Mouse (Mus musculus) embryo, embryonic 10 days (tissue): ENCODE measurements around the gene Prdm12.
"Not testable (repeated sequence)": the region's sequence is repeated elsewhere in the genome, so short reads cannot be mapped to it uniquely, and the experiment has no call there.

Experiments
- DNase-seq: peaks from one replicate; pipeline ENCODE4 v3.0.0-alpha.2; 2015; ENCODE audit warnings: low spot score

Gene Prdm12

DNA sequence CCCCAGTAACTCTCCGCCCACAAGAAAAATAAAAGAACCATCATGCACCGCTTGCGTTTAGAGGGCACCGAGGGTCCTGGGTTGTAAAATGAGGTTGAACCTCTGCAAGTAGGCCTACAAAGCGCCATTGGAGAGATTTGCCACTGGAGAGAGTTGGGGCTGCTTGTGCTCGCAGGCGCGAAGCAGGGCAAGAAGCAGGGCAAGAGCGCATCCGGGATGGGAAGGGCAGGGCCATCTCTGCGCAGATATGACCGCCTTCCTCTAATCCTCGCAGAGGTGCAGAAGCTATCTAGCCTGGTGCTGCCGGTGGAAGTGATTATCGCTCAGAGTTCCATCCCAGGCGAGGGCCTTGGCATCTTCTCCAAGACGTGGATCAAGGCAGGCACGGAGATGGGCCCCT, 2.1 kb downstream of the Prdm12 start:
- no peak for DNase-seq

DNA sequence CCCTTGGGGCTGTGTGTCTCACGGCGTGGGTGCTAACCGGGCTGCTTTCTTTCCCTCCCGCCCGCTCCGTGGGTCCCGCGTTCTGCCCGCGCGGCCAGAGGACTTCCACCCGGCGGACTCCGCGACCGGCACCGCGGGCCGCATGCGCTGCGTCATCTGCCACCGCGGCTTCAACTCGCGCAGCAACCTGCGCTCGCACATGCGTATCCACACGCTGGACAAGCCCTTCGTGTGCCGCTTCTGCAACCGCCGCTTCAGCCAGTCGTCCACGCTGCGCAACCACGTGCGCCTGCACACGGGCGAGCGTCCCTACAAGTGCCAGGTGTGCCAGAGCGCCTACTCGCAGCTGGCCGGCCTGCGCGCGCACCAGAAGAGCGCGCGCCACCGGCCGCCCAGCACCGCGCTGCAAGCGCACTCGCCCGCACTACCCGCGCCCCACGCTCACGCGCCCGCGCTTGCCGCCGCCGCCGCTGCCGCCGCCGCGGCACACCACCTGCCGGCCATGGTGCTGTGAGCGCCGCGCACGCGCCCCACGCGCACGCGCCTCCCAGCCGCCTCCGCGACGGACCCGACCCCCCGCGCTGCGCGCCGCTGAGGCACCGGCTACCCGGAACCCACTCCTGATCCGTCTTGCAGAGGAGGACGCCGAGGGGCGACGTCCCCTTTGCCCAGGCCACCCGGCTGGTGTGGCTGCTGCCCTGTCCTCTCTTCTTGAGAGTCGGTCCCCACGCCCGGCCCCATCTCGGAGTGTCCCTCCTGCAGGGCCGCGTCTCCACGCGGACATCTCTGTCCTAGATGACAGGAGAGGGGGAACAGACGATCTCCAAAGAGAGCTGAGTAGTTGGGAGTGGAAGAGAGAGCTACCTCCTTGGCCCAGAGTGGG, 14.4 kb downstream of the Prdm12 start:
- DNase-seq = peak; percentile 51

DNA sequence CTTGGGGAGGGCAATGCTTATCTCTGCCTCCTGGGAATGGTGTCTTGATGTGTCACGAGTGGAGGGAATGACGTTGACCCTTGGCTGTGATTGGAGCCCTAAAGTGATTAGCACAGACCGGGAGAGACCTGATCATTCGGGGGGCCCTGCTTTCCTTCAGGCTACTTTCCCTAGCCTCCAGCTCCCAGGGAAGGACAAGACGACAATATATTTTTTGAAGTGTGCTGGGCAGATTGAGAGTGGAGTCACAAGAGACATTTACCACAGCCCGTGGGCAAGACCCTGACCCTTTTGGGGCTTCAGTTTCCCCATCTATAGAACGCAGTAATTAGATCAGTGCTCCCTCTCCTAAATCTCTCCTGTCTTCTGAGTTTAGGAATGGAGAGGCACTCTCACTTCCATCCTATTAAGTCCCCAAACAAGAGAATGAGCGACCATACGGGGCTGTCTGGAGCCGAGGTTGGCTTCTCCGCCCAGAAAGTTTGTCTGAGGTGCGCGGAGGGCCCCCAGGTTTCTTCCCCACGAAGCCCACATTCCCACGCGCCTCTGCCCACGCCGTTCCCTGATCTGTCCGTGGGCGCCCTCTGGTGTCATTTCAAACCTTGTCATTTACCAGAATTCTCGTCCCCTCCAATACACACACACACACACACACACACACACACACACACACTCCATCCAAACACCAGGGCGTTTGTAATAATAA, 15.2 kb downstream of the Prdm12 start:
- DNase-seq = peak; percentile 44

GRCm38 (mm10) chr2:31656374-31656773, 16.5 kb downstream of the Prdm12 start:
- no peak for DNase-seq

GRCm38 (mm10) chr2:31662939-31663803, 23.3 kb downstream of the Prdm12 start:
- DNase-seq = no peak

DNA sequence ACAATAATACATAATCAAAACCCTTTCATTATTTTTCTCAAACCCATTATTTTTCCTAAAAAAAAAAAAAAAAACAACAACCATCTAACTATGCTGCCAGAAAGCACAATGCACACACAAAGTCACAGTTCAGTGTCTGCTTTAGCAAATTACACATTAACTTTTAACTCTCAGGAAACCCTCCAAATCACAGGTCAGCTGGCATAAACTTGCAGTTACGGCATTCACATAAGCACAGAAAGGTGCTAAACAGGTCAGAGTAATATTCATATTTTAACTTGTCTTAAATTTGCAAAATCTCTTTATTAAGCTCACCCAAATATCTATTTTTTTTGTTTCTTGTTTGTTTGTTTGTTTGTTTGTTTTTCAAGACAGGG, 24.0 kb downstream of the Prdm12 start:
- no peak for DNase-seq

GRCm38 (mm10) chr2:31667332-31667731, 27.5 kb downstream of the Prdm12 start:
- peak; percentile 82 for DNase-seq

DNA sequence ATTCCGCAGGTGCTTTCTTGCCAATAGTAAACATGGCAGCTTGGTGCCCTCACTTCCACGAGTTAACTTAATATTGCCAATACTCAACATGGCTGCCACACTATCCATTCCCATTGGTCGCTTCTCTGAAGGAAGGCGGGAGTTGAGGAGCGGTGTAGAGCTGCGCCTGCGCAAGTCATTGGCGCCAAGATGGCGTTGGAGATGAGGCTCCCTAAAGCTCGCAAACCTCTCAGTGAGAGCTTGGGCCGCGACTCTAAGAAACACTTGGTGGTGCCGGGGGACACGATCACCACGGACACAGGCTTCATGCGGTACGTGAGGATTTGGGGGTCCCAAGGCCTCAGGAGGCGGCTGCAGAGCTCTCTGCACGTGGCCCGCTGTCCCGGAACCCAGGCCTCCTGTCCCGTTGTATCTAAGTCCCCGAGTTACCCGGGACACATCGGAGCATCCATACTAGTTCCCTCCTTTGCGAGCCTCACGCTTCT, 30.8 kb downstream of the Prdm12 start, which contains the start of gene Exosc2:
Exosc2 (plus strand) TSS at position 165 of the 485 bp plus-strand sequence.
- DNase-seq = peak; percentile 99

DNA sequence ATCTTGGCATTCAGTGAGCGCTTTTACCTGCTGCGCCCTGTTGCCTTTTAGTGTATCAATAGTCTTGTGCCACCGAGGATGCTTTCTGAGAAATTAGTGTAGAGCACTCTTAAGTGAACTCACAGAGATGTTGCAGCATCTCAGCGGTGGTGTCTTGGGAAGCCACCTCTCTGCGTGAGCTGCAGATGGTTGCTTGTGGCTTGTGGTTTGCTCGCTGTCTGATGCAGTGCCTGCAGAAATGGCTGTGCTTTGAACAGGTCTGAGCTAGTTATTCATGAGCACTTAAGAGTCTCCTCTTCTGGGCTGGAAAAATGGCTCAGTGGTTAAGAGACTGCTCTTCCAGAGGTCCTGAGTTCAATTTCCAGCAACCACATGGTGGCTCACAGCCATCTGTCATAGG, 38.8 kb downstream of the Prdm12 start:
- DNase-seq = no peak

- DNase-seq = not testable (repeated sequence)
These were observed 41.3 kb downstream of the Prdm12 start for GRCm38 (mm10) chr2:31681051-31681707.

DNA sequence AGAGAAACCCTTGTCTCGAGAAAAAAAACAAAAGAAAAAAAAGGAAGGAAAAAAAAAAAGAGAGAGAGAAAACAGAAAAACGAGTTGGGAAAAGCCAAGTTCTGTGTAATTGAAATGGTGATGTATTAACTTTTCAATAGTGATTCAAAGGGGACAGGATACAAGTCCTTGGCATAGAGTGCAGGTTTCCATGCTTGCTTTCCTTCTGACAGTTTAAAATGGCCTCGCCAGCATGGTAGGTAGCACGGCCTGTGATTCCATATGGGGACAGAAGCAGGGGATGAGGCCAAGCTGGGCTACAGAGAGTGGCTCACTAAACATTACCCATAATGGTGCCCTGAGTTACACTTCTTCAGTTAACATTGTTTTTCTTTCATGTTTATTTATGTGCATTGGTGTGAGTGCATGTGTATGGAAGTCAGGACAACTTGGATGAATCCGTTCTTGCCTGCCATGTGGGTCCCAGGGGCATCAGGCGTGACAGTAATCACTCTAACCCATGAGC, 41.9 kb downstream of the Prdm12 start:
- no peak for DNase-seq

GRCm38 (mm10) chr2:31683666-31684065, 43.8 kb downstream of the Prdm12 start:
- DNase-seq = peak; percentile 84

DNA sequence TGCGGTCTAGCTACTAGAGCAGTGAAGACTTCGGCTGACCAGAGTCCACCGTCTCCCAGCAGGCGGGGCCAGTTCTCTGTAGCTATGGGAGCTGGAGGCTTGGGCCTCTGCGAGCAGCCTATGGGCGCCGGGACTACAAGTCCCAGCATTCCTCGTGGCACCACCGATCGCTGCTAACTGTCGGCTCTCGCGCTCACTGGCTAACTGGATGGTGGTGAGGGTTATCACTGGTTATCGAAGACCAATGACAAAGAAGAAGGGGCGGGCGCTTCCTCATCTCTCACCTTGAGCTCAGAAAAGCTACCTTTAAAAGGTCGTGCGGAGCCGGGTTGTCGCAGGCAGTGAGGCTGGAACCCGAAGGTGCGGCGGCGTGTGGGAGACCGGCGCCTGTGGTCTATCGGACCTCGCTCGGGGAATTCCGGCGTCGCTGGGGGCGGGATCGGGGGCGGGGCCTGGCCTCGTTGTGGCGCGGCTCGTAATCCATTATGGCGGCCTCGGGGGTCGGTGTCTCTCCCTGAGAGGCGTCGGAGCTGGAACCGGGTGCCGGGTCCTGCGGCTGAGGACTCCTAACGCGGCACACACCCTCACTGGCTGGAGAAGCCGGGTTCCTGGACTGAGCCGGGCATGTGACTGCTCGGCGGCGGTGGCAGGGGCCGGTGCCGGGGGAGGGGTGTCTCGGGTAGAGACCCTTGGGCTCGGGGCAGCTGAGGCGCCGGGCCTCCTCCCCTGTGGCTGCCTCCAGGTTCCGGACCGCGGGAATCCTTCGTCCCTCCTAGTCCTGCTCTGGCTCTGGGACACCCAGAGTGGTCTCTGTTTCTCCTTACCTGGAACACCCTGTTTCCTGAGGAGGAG, 48.5 kb downstream of the Prdm12 start, which contains the start of gene Abl1:
Abl1 (plus strand) TSS at position 303 of the 852 bp plus-strand sequence.
- peak; percentile 99 for DNase-seq

- DNase-seq = no peak
These were observed 49.2 kb downstream of the Prdm12 start for GRCm38 (mm10) chr2:31689045-31689444.

DNA sequence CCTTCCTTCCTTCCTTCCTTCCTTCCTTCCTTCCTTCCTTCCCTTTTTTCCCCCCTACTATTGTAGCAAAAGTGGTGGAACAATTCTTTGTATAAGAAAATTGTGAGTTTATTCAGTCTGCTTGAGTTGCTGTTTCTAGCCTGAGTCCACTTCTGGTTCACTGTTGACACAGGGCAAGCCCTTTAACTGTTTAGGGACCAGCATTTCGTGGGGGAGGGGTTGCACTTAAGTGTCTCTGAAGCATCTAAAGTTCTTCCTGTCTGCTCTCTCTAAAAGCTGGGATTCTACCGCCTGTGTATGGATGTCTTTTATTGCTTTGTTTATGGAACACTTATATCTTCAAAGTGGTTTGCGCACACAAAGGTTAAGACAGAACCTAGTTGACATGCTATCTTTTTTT, 50.2 kb downstream of the Prdm12 start:
- DNase-seq = peak; percentile 29

- no peak for DNase-seq
These were observed 58.4 kb downstream of the Prdm12 start for GRCm38 (mm10) chr2:31698209-31698608.

DNA sequence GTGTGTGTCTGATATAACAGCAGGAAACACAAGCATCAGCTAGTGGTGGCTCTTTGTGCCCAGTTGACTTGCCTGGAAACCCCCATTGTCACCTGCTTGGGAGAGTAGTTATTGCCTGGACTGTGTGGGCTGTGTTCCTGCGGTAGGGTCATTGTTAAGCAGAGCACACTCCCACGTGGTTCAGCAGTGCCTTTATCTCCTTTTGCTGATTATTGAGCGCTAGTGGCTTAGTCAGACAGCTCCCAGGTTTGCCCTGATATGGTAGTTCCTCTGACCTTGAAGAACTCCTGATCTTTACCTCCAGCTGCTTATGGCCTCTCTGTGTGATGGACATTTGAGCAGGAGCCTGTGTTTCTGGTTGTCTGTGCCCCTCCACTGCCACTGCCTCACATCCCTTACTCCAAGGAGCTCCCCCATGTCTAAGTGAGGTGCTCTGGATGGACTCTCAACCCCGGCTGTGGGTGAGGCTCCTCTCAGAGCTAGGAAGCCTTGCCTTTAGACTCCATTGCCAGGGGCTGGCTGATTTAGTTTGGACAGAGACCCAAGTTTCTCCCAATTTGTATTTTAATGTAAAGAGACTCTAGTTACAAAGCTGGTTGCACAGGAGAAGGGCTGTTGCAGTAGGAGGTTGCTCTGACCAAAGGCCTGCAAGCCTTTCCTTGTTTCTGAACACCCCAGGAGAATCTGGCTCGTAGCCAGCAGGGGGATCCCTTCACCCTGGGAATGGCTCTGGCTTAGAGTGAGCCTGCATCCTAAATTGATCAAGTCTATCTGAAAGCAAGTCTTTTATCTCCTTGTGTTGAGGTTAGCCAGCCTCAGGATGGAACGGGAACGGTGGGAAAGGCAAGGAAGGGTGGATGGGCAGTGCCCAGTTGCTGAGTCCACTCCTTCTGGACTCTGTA, 61.0 kb downstream of the Prdm12 start:
- peak; percentile 63 for DNase-seq

DNA sequence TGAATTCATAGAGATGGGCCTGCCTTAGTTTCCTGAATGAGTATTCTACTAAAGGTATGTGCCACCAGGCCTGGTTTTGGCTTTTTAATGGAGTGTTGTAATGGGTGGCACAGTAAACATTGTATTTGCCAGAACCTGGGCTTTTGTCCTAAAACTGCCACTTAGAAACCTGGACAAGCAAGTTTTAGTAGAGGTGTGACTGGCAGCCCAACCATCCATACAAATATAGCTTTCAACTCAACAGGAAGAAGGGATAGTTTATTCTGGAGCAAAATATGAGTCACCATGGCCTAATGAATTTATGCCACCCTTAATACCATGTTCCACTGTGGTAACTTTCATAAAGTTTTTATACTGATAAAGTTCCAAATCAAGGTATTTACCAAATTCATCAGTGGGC, 63.4 kb downstream of the Prdm12 start:
- no peak for DNase-seq
